Mouse (Mus musculus): ENCODE measurements at regions not wholly inside any gene's neighbourhood (a gene's known extent, or its start where the extent isn't known, plus 50 kb on each side); places are given as distances from the start of the nearest gene placed in this dataset.
"Not testable (repeated sequence)": the region's sequence is repeated elsewhere in the genome, so short reads cannot be mapped to it uniquely, and the experiment has no call there.

GRCm38 (mm10) chr14:60525284-60525962 is 108.4 kb upstream of the Spata13 start:
- DNase-seq (ENCODE audit: low read depth, low spot score), result peak; percentile 82

GRCm38 (mm10) chr14:60525979-60526378 is 107.8 kb upstream of the Spata13 start:
- DNase-seq (ENCODE audit: low read depth, low spot score), result no peak

GRCm38 (mm10) chr14:60526832-60527231 is 107.0 kb upstream of the Spata13 start:
- DNase-seq (ENCODE audit: low read depth, low spot score), result no peak

- DNase-seq (ENCODE audit: low read depth, low spot score), result no peak
Measured at GRCm38 (mm10) chr14:60527951-60528350, 105.8 kb upstream of the Spata13 start.

- no peak for DNase-seq (ENCODE audit: low read depth, low spot score)
Measured at GRCm38 (mm10) chr14:60528520-60528919, 105.3 kb upstream of the Spata13 start.

GRCm38 (mm10) chr14:60529022-60529421 is 104.8 kb upstream of the Spata13 start:
- DNase-seq (ENCODE audit: low read depth, low spot score), result no peak

- DNase-seq (ENCODE audit: low read depth, low spot score), result no peak
Measured at GRCm38 (mm10) chr14:60529646-60530347, 104.0 kb upstream of the Spata13 start.

GRCm38 (mm10) chr14:60530348-60530711 is 103.5 kb upstream of the Spata13 start:
- DNase-seq (ENCODE audit: low read depth, low spot score), result no peak

GRCm38 (mm10) chr14:60530973-60531372 is 102.8 kb upstream of the Spata13 start:
- no peak for DNase-seq (ENCODE audit: low read depth, low spot score)

GRCm38 (mm10) chr14:60531766-60532165 is 102.0 kb upstream of the Spata13 start:
- no peak for DNase-seq (ENCODE audit: low read depth, low spot score)

- no peak for DNase-seq (ENCODE audit: low read depth, low spot score)
Measured at GRCm38 (mm10) chr14:60533452-60534224, 100.2 kb upstream of the Spata13 start.

- DNase-seq (ENCODE audit: low read depth, low spot score), result no peak
Measured at GRCm38 (mm10) chr14:60539040-60539439, 94.8 kb upstream of the Spata13 start.

- no peak for DNase-seq (ENCODE audit: low read depth, low spot score)
Measured at GRCm38 (mm10) chr14:60540111-60540510, 93.7 kb upstream of the Spata13 start.

- no peak for DNase-seq (ENCODE audit: low read depth, low spot score)
Measured at GRCm38 (mm10) chr14:60541596-60541995, 92.2 kb upstream of the Spata13 start.

GRCm38 (mm10) chr14:60544767-60545166 is 89.0 kb upstream of the Spata13 start:
- no peak for DNase-seq (ENCODE audit: low read depth, low spot score)

GRCm38 (mm10) chr14:60554222-60554740 is 79.5 kb upstream of the Spata13 start:
- peak; percentile 19 for DNase-seq (ENCODE audit: low read depth, low spot score)

- no peak for DNase-seq (ENCODE audit: low read depth, low spot score)
Measured at GRCm38 (mm10) chr14:60556541-60556940, 77.3 kb upstream of the Spata13 start.

GRCm38 (mm10) chr14:60557020-60557419 is 76.8 kb upstream of the Spata13 start:
- no peak for DNase-seq (ENCODE audit: low read depth, low spot score)

- DNase-seq (ENCODE audit: low read depth, low spot score), result peak; percentile 11
Measured at GRCm38 (mm10) chr14:60559376-60559775, 74.4 kb upstream of the Spata13 start.

GRCm38 (mm10) chr14:60559826-60560529 is 73.8 kb upstream of the Spata13 start:
- DNase-seq (ENCODE audit: low read depth, low spot score), result peak; percentile 20

GRCm38 (mm10) chr14:60576281-60576680 is 57.5 kb upstream of the Spata13 start:
- DNase-seq (ENCODE audit: low read depth, low spot score), result no peak

- DNase-seq (ENCODE audit: low read depth, low spot score), result not testable (repeated sequence)
Measured at GRCm38 (mm10) chr14:60580131-60580530, 53.7 kb upstream of the Spata13 start.

Data from forelimb bud, embryonic 11.5 days (tissue).